Mouse (Mus musculus): ENCODE measurements at regions not wholly inside any gene's neighbourhood (a gene's known extent, or its start where the extent isn't known, plus 50 kb on each side); places are given as distances from the start of the nearest gene placed in this dataset.

- no peak for TF ChIP-seq POLR2A (IDR thresholded peaks at IDR 0.05; ENCODE audit: extremely low read depth, insufficient read depth, low read length)
- TF ChIP-seq CTCF (IDR thresholded peaks at IDR 0.05; ENCODE audit: low read depth, low read length), result no peak
These were observed 336.9 kb upstream of the Dynlrb2 start for GRCm38 (mm10) chr8:116167874-116168273.

All from liver, adult 2 months (tissue).